Mouse (Mus musculus) central nervous system, embryonic 11.5 days (tissue): ENCODE results near the gene Btbd35f13. TPM values are rescaled to one million over a fixed set of nuclear protein-coding genes. Genes with fewer than 3 reads are reported as not detected.

ENCODE experiments used
- polyA plus RNA-seq: library from polyadenylated mRNA; depleted of rRNA; stranded (reverse); fragments of >200 nt; gene quantifications from 2 replicates; pipeline ENCODE4 v1.2.3, GENCODE M21; 2012; rRNA removed

The Btbd35f13 gene
- not detected in 2 replicates for polyA plus RNA-seq

DNA sequence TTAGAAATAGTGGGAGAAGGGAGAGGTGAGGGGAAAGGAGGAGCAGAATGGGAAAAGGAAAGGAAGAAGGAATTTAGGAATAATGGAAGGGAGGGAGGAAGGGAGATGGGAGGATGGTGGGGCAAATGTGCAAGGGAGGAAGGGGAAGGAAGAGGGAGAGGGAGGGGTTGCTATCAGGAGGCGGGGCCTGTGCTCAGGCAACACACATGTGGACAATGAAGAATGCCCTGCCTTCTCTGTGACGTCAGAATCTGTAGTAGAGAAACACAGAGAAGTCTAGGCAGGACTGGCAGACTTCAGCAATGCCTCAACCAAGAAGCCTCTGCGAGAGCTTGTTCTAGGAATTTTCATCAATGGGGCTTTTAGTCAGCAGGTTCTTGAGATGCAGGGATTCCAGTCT lies at the start of gene Btbd35f13:
Btbd35f13 (plus strand) TSS at position 301 of the 400 bp plus-strand sequence.

GRCm38 (mm10) chrX:33702249-33702648 lies 45.3 kb downstream of the Btbd35f13 start, which contains the start of gene Btbd35f14:
Gene Btbd35f14 (minus strand): TSS chrX:33702349.

Other genes with a start within 250 kb of the Btbd35f13 start
- gene Btbd35f15, start 79.9 kb upstream of the Btbd35f13 start, polyA plus RNA-seq, result not detected in 2 replicates
- not detected in 2 replicates for gene Btbd35f14, start 45.2 kb downstream of the Btbd35f13 start, polyA plus RNA-seq